Mouse (Mus musculus) brain, embryonic 14.5 days (tissue): ENCODE data around the gene Coro1b.

Experiments used
- CTCF ChIP-seq: fragments of 200-500 bp; IDR thresholded peaks from 2 replicates; pipeline ENCODE4 v1.5.1; 2012; ENCODE audit warnings: inconsistent platforms, mild to moderate bottlenecking, moderate library complexity, borderline replicate concordance; ENCODE audit not compliant: insufficient read depth, insufficient read length; ENCODE audit errors: extremely low read depth
- POLR2A ChIP-seq: fragments of 200-500 bp; IDR thresholded peaks from 2 replicates; pipeline ENCODE4 v1.6.1; 2012; ENCODE audit warnings: mild to moderate bottlenecking, inconsistent platforms, borderline replicate concordance; ENCODE audit not compliant: poor library complexity, insufficient read depth, insufficient read length, severe bottlenecking; ENCODE audit errors: extremely low read depth

DNA sequence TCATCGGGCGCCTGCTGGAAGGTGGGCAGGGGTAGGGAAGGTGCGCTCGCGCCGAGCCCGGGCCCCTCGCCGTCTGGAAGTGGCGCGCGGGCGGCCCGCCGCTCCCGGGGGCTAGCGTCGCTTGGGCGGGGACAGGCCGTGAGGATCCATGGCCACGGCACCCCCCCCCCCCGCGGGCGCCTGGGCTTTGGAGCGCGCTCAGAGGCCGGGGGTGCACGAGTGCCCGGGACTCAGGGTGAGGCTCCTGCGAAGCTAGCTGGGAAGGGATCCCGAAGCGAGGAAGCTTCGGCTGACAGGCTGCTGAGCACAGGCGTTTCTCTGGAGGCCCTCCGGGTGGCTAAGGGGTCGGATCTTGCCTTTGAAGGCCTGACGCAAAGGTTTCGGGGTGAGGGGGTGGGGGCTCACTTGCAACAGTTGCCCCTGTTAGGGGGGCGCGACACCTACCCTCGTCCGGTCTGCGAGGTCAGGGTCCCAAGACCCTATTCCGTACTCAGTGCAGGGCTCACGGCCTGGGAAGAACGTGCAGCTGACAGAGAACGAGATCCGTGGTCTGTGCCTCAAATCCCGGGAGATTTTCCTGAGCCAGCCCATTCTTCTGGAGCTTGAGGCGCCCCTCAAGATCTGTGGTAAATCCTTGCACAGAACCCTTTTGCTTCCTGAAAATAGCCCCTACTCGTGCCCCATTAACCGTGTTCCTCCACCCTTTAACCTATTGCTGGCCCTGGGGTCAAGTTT is 44.0 kb downstream of the Coro1b start:
- TF ChIP-seq CTCF (no peak), POLR2A (no peak)
